Mouse (Mus musculus) T-helper 1 cell (primary cell): ENCODE data around the gene Srpr.

Experiments
- in situ Hi-C: fragments of 300-600 bp; cut with MboI, MseI; formaldehyde crosslinking; loops from one replicate; pipeline ENCODE4 v1.15.1; 2025; ENCODE audit warnings: high pct_unique_total_duplicates

Srpr gene

GRCm38 (mm10) chr9:35247405-35247804 is 47.4 kb downstream of the Srpr start:
- in situ Hi-C loops: no loop called here

DNA sequence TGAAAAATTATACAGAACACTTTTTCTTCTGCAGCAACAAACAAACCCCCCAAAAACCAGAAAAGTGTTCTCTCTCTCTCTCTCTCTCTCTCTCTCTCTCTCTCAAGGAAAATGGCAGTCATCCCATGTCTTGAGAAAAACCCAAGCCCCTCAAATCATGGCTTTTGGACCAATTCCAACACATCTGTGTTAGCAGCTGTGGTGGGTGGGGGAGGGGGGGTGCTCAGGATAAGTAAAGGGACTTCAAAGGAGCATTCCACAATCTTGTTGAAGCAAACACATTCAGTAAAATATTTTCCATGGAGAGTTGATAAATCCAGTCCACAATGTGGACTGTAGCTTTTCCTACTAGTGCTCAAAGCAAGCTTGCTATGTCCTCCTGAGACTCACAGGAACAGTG is 49.5 kb downstream of the Srpr start:
- in situ Hi-C loops: no loop called here

DNA sequence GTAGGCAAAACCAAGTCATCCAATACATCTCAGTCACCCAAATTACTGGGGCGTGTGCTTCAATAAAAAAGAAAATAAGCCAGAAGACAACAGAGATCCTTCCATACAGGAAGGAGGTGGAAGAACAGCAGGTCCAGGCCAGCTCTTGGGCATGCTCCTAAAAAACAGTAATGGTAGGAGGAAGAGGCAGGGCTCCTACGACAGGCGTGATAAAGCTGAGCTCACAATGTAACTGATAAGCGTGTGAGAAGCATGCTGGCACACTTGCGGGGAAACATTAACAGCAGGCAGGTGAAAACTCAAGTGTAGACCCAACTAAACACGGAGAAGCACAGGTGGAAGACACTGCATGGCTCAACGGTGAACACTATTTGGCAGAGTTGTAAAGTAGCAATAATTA is 57.4 kb downstream of the Srpr start:
- in situ Hi-C loops: no loop called here

DNA sequence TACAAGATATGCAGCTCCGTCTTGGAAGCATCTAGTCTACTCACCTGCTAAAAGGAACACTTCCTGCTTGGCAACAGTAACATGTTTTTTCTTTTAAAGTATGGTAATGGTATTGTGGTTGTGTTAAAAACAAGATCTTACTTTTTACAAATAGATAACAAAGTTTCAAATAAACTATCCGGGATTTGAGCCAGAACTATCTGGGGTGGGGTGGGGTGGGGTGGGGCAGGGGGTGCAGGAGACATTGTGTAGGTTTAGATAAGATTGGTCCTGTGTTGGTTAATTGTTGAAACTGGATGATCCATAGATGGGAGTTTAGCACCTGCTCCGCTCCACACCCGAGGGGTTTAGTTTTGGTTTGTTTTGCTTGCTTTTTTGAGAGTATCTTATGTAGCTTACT is 62.4 kb downstream of the Srpr start:
- in situ Hi-C loops: loop anchor here (10.0 kb wide), 1 partner anchor 48 kb away; the partner anchor contains the start of gene Foxred1

DNA sequence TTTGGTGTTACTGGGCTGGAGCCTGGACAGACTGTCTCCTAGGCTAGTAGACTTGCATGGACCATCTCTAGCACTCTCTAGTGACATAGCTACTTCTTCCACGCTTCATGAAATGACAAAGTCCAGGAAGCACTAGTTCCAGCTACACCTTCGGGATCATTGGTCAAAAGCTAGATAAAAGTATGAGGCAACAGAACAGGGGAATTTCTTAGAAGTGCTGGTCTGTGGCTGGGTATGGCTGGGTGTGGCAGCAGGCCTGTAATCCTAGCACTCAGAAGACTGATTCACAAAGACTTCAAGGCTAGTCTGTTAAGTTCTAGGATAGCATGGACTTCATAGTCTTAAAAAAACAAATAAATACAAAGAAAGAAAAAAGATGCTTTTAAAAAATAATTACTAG is 63.5 kb downstream of the Srpr start:
- in situ Hi-C loops: loop anchor here (10.0 kb wide), 1 partner anchor 49 kb away; the partner anchor contains the start of gene Foxred1

- in situ Hi-C loops: loop anchor here (10.0 kb wide), 1 partner anchor 50 kb away; the partner anchor contains the start of gene Foxred1
Observed at GRCm38 (mm10) chr9:35264509-35264908, 64.5 kb downstream of the Srpr start.

GRCm38 (mm10) chr9:35267146-35267975 is 67.4 kb downstream of the Srpr start, which contains the start of the genes Fam118b and Rpusd4:
TSS of gene Fam118b (minus strand) at chr9:35267805.
TSS of gene Rpusd4 (plus strand) at chr9:35267865.
- in situ Hi-C loops: loop anchor here (10.0 kb wide), 1 partner anchor 53 kb away; the partner anchor contains the start of gene Foxred1

GRCm38 (mm10) chr9:35267976-35268715 is 68.2 kb downstream of the Srpr start:
- in situ Hi-C loops: loop anchor here (10.0 kb wide), 1 partner anchor 53 kb away; the partner anchor contains the start of gene Foxred1

GRCm38 (mm10) chr9:35277855-35278365 is 77.9 kb downstream of the Srpr start:
- in situ Hi-C loops: no loop called here

- in situ Hi-C loops: no loop called here
Observed at GRCm38 (mm10) chr9:35278451-35278850, 78.5 kb downstream of the Srpr start.

- in situ Hi-C loops: no loop called here
Observed at GRCm38 (mm10) chr9:35282006-35282850, 82.3 kb downstream of the Srpr start.

GRCm38 (mm10) chr9:35282851-35283200 is 82.9 kb downstream of the Srpr start:
- in situ Hi-C loops: no loop called here

DNA sequence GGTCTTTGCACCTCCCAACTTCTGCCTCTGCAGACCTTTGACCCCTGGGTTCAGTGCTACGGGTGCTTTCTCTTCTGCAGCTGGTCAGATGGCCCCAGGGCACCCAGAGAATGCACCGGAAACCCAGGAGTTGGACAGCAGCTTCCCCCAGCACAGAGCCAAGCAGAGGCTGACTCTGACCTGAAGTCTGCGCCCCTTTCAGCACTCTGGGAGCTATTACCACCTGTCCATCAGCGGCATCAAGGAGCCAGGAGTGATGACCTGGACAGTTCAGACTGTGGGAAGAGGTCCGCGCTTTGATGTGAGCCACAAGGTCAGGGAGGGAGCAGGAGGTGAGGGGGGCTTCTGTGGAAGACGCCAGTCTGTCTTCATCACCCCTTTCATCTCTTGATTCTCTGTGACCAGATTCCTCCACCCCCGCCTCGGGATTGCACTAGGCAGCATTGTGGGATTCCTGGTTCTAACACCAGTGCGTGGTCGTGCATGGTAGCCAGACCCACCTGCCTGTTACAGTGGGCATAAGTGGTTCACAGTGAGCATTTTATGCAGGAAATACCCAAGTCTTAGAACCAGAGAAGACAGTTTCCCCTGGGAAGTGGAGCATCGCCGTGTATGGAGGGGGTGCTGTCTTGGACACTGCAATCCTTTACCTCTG is 83.6 kb downstream of the Srpr start:
- in situ Hi-C loops: no loop called here

GRCm38 (mm10) chr9:35284351-35284750 is 84.4 kb downstream of the Srpr start:
- in situ Hi-C loops: no loop called here

DNA sequence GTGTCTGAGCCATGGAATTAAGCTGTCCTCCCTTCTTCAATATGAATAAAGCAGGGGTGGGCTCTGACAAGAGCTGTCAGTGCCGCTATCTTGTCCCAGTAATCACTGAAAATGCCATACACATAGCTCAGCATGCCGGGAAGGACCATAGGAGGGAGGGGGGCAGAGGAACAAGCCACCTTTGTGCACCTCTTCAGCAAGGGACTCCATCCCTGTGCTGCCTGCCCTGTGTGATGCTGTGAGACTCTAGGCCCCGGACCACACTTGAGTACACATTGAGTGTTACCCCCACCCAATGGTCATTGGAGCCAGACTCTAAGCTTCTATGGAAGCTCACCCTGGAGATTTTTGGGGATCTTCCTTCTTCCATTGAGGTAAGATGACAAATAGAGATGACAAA is 86.4 kb downstream of the Srpr start:
- in situ Hi-C loops: loop anchor here (5.0 kb wide), 1 partner anchor 246 kb away; no protein-coding TSS in a partner anchor

DNA sequence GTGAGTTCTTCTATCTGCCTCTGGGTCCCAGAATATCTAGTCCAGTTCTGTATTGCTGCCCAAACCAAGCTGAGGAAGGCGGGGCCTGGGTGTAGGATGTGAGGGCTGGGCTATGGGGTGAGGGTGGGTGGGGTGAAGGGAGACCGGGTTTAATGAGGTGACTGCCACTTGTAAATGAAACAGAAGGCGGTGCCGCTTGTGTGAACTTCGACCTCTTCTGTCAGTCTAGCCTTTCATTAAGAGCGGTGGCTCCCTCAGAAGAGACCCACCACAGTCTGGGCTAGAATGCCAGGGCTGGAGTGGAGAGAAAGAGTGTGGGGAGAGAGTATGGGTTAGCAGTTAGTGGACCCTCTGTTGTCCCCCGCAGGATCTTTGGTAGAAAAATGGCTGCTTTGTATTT is 90.0 kb downstream of the Srpr start:
- in situ Hi-C loops: loop anchor here (5.0 kb wide), 1 partner anchor 242 kb away; no protein-coding TSS in a partner anchor

GRCm38 (mm10) chr9:35290417-35290816 is 90.4 kb downstream of the Srpr start:
- in situ Hi-C loops: no loop called here

GRCm38 (mm10) chr9:35290916-35291315 is 90.9 kb downstream of the Srpr start:
- in situ Hi-C loops: no loop called here

DNA sequence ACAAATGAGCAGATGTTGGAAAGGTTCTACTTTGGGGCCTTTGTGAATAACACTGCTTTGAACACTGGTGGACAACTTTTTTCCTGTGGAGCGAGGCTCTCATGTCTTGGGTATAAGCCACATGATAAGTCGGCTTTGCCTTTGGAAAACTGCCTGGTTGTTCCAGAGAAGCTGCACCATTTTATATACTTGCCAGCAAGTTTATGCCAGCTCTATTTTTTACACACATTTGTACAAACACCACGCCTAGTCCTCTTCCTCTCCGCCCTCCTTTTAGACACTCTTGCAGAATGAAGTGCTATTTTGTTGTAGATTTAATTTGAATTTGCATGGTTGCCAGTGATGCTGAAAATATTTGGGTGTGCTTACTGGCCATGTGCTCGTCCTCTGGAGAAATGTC is 93.5 kb downstream of the Srpr start:
- in situ Hi-C loops: no loop called here
